Mouse (Mus musculus) lung, embryonic 14.5 days (tissue): ENCODE results near the gene Hipk3. TPM values are rescaled to one million over a fixed set of nuclear protein-coding genes. Genes with fewer than 3 reads are reported as not detected.

Source experiments
- ATAC-seq: fragments of 200-750 bp; cut with Nextera tagmentation; 2 replicates; pipeline ENCODE4 v1.8.0; 2017; ENCODE audit warnings: mild to moderate bottlenecking, moderate TSS enrichment, moderate library complexity; ENCODE audit not compliant: insufficient read depth
- DNase-seq: peaks from one replicate; pipeline ENCODE4 v3.0.0-alpha.2; 2015
- H3K27ac ChIP-seq: fragments of 300-500 bp; sonication (generic); 2 replicates; pipeline ENCODE4 v1.5.1; 2014; ENCODE audit warnings: low read depth, mild to moderate bottlenecking, moderate library complexity
- H3K27me3 ChIP-seq: fragments of 300-500 bp; sonication (generic); 2 replicates; pipeline ENCODE4 v1.6.1; 2014; ENCODE audit warnings: low read length, control low read depth; ENCODE audit not compliant: insufficient read depth
- H3K36me3 ChIP-seq: fragments of 300-500 bp; sonication (generic); 2 replicates; pipeline ENCODE4 v1.6.1; 2014; ENCODE audit warnings: control low read depth; ENCODE audit not compliant: insufficient read depth
- H3K4me1 ChIP-seq: fragments of 300-500 bp; sonication (generic); 2 replicates; pipeline ENCODE4 v1.6.1; 2014; ENCODE audit warnings: antibody characterized with exemption, control low read depth; ENCODE audit not compliant: insufficient read depth
- H3K4me2 ChIP-seq: fragments of 300-500 bp; sonication (generic); 2 replicates; pipeline ENCODE4 v1.6.1; 2014; ENCODE audit warnings: mild to moderate bottlenecking
- H3K4me3 ChIP-seq: fragments of 300-500 bp; sonication (generic); 2 replicates; pipeline ENCODE4 v1.5.1; 2014; ENCODE audit warnings: low read depth, low read length
- H3K9ac ChIP-seq: fragments of 300-500 bp; sonication (generic); 2 replicates; pipeline ENCODE4 v1.6.1; 2014
- H3K9me3 ChIP-seq: fragments of 300-500 bp; sonication (generic); 2 replicates; pipeline ENCODE4 v1.6.1; 2016; ENCODE audit warnings: low read depth, low read length, control low read depth
- CTCF ChIP-seq: IDR thresholded peaks from 2 replicates; pipeline ENCODE4 v1.5.1; 2016; ENCODE audit warnings: antibody characterized with exemption, low read depth
- WGBS: fragments of 180-500 bp; shearing (Covaris S2); extraction: QIAGEN DNeasy Blood & Tissue Kit; methylation state at CpG from one replicate; pipeline ENCODE4 v1.1.7; 2014; 5-methylcytosine and 5-hydroxymethylcytosine counted together
- polyA plus RNA-seq: library from polyadenylated mRNA; unstranded; fragments of >200 nt; fragmentation: Nextera tagmentation; extraction: Ambion mirVana; gene quantifications from 2 replicates; pipeline ENCODE4 v1.2.1, GENCODE M21; 2014

The Hipk3 gene
- polyA plus RNA-seq, 1 experiment from 2014 or later: 26.3 TPM

GRCm38 (mm10) chr2:104502388-104502787, 8.1 kb upstream of the Hipk3 start:
- Histone ChIP-seq H3K27me3 (no peaks in the 10 kb centered on the region), H3K4me2 (no peak overlapping the region), H3K4me3 (no peak overlapping the region), H3K9ac (no peak overlapping the region), H3K27ac (no peak overlapping the region), H3K36me3 (no peaks in the 10 kb centered on the region), H3K9me3 (no peaks in the 10 kb centered on the region), H3K4me1 (peaks cover 8% of the 10 kb centered on the region)
- ATAC-seq (no peak), DNase-seq (no peak)
- no peak for TF ChIP-seq CTCF
- 52% methylated on average over 3 of the region's 3 CpGs for WGBS

- Histone ChIP-seq H3K4me2 (no peak overlapping the region), H3K4me3 (no peak overlapping the region), H3K4me1 (peaks cover 8% of the 10 kb centered on the region), H3K27ac (no peak overlapping the region), H3K36me3 (no peaks in the 10 kb centered on the region), H3K27me3 (no peaks in the 10 kb centered on the region), H3K9ac (no peak overlapping the region), H3K9me3 (no peaks in the 10 kb centered on the region)
- WGBS: 85% methylated on average over 2 of the region's 2 CpGs
- no peak for DNase-seq
- TF ChIP-seq CTCF: no peak
- no peak for ATAC-seq
These were observed 6.8 kb upstream of the Hipk3 start for GRCm38 (mm10) chr2:104501091-104501490.

GRCm38 (mm10) chr2:104497771-104498170, 3.5 kb upstream of the Hipk3 start:
- ATAC-seq (no peak), DNase-seq (no peak)
- Histone ChIP-seq H3K4me2 (peak overlapping the region; percentile 32), H3K27me3 (no peaks in the 10 kb centered on the region), H3K36me3 (no peaks in the 10 kb centered on the region), H3K9me3 (no peaks in the 10 kb centered on the region), H3K9ac (peak overlapping the region; percentile 9; the same call in 1 of the 2 replicates), H3K27ac (no peak overlapping the region), H3K4me3 (no peak overlapping the region), H3K4me1 (peaks cover 8% of the 10 kb centered on the region)
- TF ChIP-seq CTCF: no peak
- WGBS: 21% methylated on average over 4 of the region's 4 CpGs

- ATAC-seq (no peak), DNase-seq (no peak)
- Histone ChIP-seq H3K9ac (no peak overlapping the region), H3K4me1 (peaks cover 8% of the 10 kb centered on the region), H3K27ac (no peak overlapping the region), H3K9me3 (no peaks in the 10 kb centered on the region), H3K4me2 (no peak overlapping the region), H3K27me3 (no peaks in the 10 kb centered on the region), H3K36me3 (no peaks in the 10 kb centered on the region), H3K4me3 (no peak overlapping the region)
- TF ChIP-seq CTCF: no peak
- WGBS: 88% methylated on average over 2 of the region's 2 CpGs
These were observed 3.0 kb upstream of the Hipk3 start for GRCm38 (mm10) chr2:104497231-104497630.

GRCm38 (mm10) chr2:104496206-104496605, 2.0 kb upstream of the Hipk3 start:
- H3K27ac ChIP-seq: no peak overlapping the region
- H3K27me3 ChIP-seq: no peaks in the 10 kb centered on the region
- peaks cover 13% of the 10 kb centered on the region for H3K4me1 ChIP-seq
- no peak for TF ChIP-seq CTCF
- WGBS: 36% methylated on average over 5 of the region's 5 CpGs
- DNase-seq (no peak), ATAC-seq (no peak)
- H3K9ac ChIP-seq: no peak overlapping the region
- H3K4me3 ChIP-seq: no peak overlapping the region
- H3K4me2 ChIP-seq: no peak overlapping the region
- H3K9me3 ChIP-seq: no peaks in the 10 kb centered on the region
- H3K36me3 ChIP-seq: no peaks in the 10 kb centered on the region

- 11% methylated on average over 9 of the region's 9 CpGs for WGBS
- H3K9me3 ChIP-seq: no peaks in the 10 kb centered on the region
- H3K27ac ChIP-seq: peak overlapping the region; percentile 100
- DNase-seq (peak; percentile 52), ATAC-seq (no peak)
- no peak for TF ChIP-seq CTCF
- peak overlapping the region; percentile 80 for H3K4me2 ChIP-seq
- H3K4me1 ChIP-seq: peaks cover 17% of the 10 kb centered on the region
- H3K27me3 ChIP-seq: no peaks in the 10 kb centered on the region
- no peaks in the 10 kb centered on the region for H3K36me3 ChIP-seq
- peak overlapping the region; percentile 100 for H3K9ac ChIP-seq
- H3K4me3 ChIP-seq: peak overlapping the region; percentile 93
These were observed 547 bp upstream of the Hipk3 start for GRCm38 (mm10) chr2:104494801-104495185.

- Histone ChIP-seq H3K4me1 (peaks cover 16% of the 10 kb centered on the region), H3K4me3 (peak overlapping the region; percentile 93), H3K9me3 (no peaks in the 10 kb centered on the region), H3K4me2 (peak overlapping the region; percentile 80), H3K27ac (peak overlapping the region; percentile 100), H3K9ac (peak overlapping the region; percentile 100), H3K27me3 (no peaks in the 10 kb centered on the region), H3K36me3 (no peaks in the 10 kb centered on the region)
- peak; percentile 19; the same call in 1 of the 2 replicates for TF ChIP-seq CTCF
- ATAC-seq: peak; percentile 73
- under 1% methylated on average over 92 of the region's 99 CpGs for WGBS
- DNase-seq: peak; percentile 89
These were observed 960 bp downstream of the Hipk3 start for GRCm38 (mm10) chr2:104493021-104493950.
